Mouse (Mus musculus) myocyte (in vitro differentiated cells): ENCODE measurements around the gene Pacrg. TPM values are rescaled to one million over a fixed set of nuclear protein-coding genes. Genes with fewer than 3 reads are reported as not detected.

Source experiments
- H3K27me3 ChIP-seq: one replicate; pipeline ENCODE4 v1.6.1; 2011; ENCODE audit not compliant: control insufficient read depth, insufficient read depth, insufficient read length
- H3K36me3 ChIP-seq: one replicate; pipeline ENCODE4 v1.6.1; 2011; ENCODE audit not compliant: control insufficient read depth, insufficient read depth
- H3K4me2 ChIP-seq: one replicate; pipeline ENCODE4 v1.6.1; 2011; ENCODE audit warnings: low read depth, control low read depth
- H3K4me3 ChIP-seq: one replicate; pipeline ENCODE4 v1.5.1; 2011; ENCODE audit warnings: mild to moderate bottlenecking, control low read depth, moderate library complexity
- H3K79me2 ChIP-seq: one replicate; pipeline ENCODE4 v1.6.1; 2011; ENCODE audit not compliant: control insufficient read depth, insufficient read depth
- H3ac ChIP-seq: one replicate; pipeline ENCODE4 v1.6.1; 2011; ENCODE audit not compliant: control insufficient read depth, insufficient read length
- CEBPB ChIP-seq: IDR thresholded peaks from 2 replicates; pipeline ENCODE4 v1.6.1; 2011; ENCODE audit warnings: mild to moderate bottlenecking, moderate library complexity; ENCODE audit not compliant: poor library complexity, insufficient read depth, severe bottlenecking
- E2F4 ChIP-seq: IDR thresholded peaks from one replicate; pipeline ENCODE4 v1.6.1; 2011; ENCODE audit warnings: mild to moderate bottlenecking, control low read depth, moderate library complexity; ENCODE audit not compliant: insufficient read depth
- MAX ChIP-seq: IDR thresholded peaks from one replicate; pipeline ENCODE4 v1.6.1; 2011; ENCODE audit warnings: low read depth, mild to moderate bottlenecking, control low read depth
- MYOD1 ChIP-seq, 3 experiments: IDR thresholded peaks; one replicate each; pipeline ENCODE4 v1.6.1; 2011; ENCODE audit warnings: control low read depth in 2 of 3, low read depth in 2 of 3, mild to moderate bottlenecking in 2 of 3, moderate library complexity in 1 of 3; ENCODE audit not compliant: insufficient read length in 2 of 3, control insufficient read depth in 1 of 3
- MYOG ChIP-seq, 3 experiments: IDR thresholded peaks; one replicate each; pipeline ENCODE4 v1.6.1; 2011; ENCODE audit warnings: control low read depth in 2 of 3, low read depth in 2 of 3, mild to moderate bottlenecking in 2 of 3; ENCODE audit not compliant: insufficient read length in 2 of 3, control insufficient read depth in 1 of 3, insufficient read depth in 1 of 3
- POLR2A ChIP-seq: IDR thresholded peaks from one replicate; pipeline ENCODE4 v1.6.1; 2011; ENCODE audit warnings: low read depth, mild to moderate bottlenecking, control low read depth, moderate library complexity; ENCODE audit not compliant: insufficient read length
- POLR2AphosphoS2 ChIP-seq: IDR thresholded peaks from one replicate; pipeline ENCODE4 v1.6.1; 2011; ENCODE audit warnings: low read depth, control low read depth; ENCODE audit not compliant: insufficient read length
- REST ChIP-seq: IDR thresholded peaks from one replicate; pipeline ENCODE4 v1.6.1; 2011; ENCODE audit warnings: mild to moderate bottlenecking, control low read depth, moderate library complexity; ENCODE audit not compliant: insufficient read depth, insufficient read length
- SRF ChIP-seq: IDR thresholded peaks from one replicate; pipeline ENCODE4 v1.6.1; 2011; ENCODE audit warnings: low read depth; ENCODE audit not compliant: control insufficient read depth, insufficient read length
- TCF12 ChIP-seq: IDR thresholded peaks from one replicate; pipeline ENCODE4 v1.6.1; 2011; ENCODE audit warnings: mild to moderate bottlenecking, control low read depth; ENCODE audit not compliant: poor library complexity, insufficient read depth, severe bottlenecking
- TCF3 ChIP-seq: IDR thresholded peaks from one replicate; pipeline ENCODE4 v1.6.1; 2011; ENCODE audit warnings: low read depth, control low read depth; ENCODE audit not compliant: insufficient read length
- USF1 ChIP-seq: IDR thresholded peaks from one replicate; pipeline ENCODE4 v1.6.1; 2011; ENCODE audit warnings: low read depth, mild to moderate bottlenecking, control low read depth, moderate library complexity
- polyA plus RNA-seq: library from polyadenylated mRNA; unstranded; fragments of >200 nt; fragmentation: generic; extraction: Trizol; gene quantifications from one replicate; pipeline ENCODE4 v1.2.1, GENCODE M21; 2012; ENCODE audit warnings: missing spikeins

Pacrg gene
- polyA plus RNA-seq, 1 experiment: 0.64 TPM

DNA sequence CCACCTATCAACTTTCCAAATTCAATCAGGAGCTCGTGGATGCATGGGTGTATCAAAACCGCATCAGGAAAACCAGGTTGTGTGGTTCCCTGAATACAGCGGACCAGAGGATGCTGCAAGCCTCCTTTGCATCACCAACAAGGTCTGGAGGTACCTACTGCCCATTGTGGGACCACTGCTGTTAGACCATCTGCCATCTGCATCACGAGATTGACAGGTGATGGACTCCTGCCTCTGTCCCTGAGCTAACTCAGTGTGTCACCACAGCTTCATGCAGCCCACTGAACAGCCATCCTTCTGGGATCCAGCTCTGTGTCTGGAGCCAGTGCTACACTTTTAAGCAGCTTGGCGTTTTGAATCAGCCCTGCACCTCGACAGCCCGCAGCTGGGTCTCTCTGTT lies 318.8 kb downstream of the Pacrg start:
- H3K4me2 ChIP-seq: no peak overlapping the region
- no peak overlapping the region for H3ac ChIP-seq
- no peaks in the 10 kb centered on the region for H3K36me3 ChIP-seq
- H3K27me3 ChIP-seq: no peaks in the 10 kb centered on the region
- H3K4me3 ChIP-seq: no peak overlapping the region
- H3K79me2 ChIP-seq: no peaks in the 10 kb centered on the region
- no peak for TF ChIP-seq CEBPB
- TF ChIP-seq MYOG (IDR thresholded peaks at IDR 0.05; ENCODE audit: control insufficient read depth in 1 of 3, insufficient read depth in 1 of 3, insufficient read length in 2 of 3, low read depth in 2 of 3): no peak
- no peak for TF ChIP-seq MAX
- TF ChIP-seq USF1: no peak
- no peak for TF ChIP-seq TCF3
- TF ChIP-seq SRF: no peak
- no peak for TF ChIP-seq POLR2AphosphoS2
- no peak for TF ChIP-seq E2F4
- no peak for TF ChIP-seq POLR2A
- TF ChIP-seq TCF12: no peak
- no peak for TF ChIP-seq MYOD1 (IDR thresholded peaks at IDR 0.05; ENCODE audit: control insufficient read depth in 1 of 3, insufficient read length in 2 of 3, low read depth in 2 of 3)
- TF ChIP-seq REST: no peak

DNA sequence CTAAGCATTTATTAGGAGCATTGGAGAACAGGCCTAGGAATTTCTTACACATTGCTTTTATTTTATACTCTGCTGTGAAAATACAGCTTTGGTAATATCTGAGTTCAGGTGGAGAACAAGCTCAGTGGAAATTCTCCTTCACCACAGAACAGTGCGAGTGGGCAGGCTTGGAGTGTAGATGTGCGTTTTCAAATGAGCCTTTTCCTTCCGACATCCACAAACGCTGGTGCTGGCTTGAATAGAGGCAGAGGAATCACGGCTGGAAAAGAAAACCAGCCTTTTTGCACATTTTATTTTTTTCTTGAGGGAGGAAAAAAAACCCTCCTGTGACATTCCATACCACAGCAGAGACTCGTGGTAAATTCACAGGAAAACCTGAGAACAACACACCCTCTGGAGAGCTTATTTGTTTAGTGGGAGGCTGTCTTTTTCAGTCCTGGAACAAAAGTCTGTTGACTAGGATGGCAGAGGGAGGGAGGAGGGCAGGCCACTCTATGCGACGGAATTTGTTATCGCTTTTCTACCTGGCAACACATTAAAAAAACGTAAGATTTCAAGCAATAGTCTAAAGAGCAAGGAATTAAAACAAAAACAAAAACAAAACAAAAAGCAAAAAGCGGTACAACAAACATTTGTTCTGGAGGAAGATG lies 320.5 kb downstream of the Pacrg start:
- H3K4me2 ChIP-seq: no peak overlapping the region
- H3K27me3 ChIP-seq: no peaks in the 10 kb centered on the region
- no peaks in the 10 kb centered on the region for H3K36me3 ChIP-seq
- no peak overlapping the region for H3ac ChIP-seq
- no peak for TF ChIP-seq TCF3
- no peak for TF ChIP-seq TCF12
- TF ChIP-seq POLR2AphosphoS2: no peak
- TF ChIP-seq USF1: no peak
- TF ChIP-seq POLR2A: no peak
- no peak for TF ChIP-seq MAX
- no peak for TF ChIP-seq SRF
- TF ChIP-seq REST: no peak
- TF ChIP-seq MYOG (IDR thresholded peaks at IDR 0.05; ENCODE audit: control insufficient read depth in 1 of 3, insufficient read depth in 1 of 3, insufficient read length in 2 of 3, low read depth in 2 of 3): no peak
- TF ChIP-seq CEBPB: no peak
- no peak for TF ChIP-seq E2F4
- TF ChIP-seq MYOD1 (IDR thresholded peaks at IDR 0.05; ENCODE audit: control insufficient read depth in 1 of 3, insufficient read length in 2 of 3, low read depth in 2 of 3): no peak
- no peaks in the 10 kb centered on the region for H3K79me2 ChIP-seq
- H3K4me3 ChIP-seq: no peak overlapping the region

DNA sequence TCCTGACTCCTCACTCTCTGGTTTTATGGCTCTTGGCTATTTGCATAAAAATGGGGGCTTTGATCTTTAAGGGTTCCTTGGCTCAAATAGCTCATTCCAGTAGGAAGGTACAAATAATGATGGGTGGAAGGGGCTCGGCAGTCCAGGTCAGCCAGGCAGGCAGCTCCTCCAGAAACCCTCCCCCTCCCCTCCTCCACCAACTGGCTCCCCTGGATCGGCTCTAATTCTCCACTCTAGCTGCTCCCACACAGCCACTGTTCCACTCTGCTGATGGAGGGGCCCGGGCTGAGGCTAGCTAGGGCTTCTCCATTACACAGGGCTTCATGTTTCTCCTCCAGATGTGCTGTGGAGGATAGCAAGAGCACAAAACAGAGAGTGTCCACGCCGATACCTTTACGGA lies 325.3 kb downstream of the Pacrg start:
- Histone ChIP-seq H3K27me3 (no peaks in the 10 kb centered on the region), H3K4me3 (no peak overlapping the region), H3K4me2 (no peak overlapping the region), H3K36me3 (no peaks in the 10 kb centered on the region), H3K79me2 (no peaks in the 10 kb centered on the region), H3ac (no peak overlapping the region)
- TF ChIP-seq E2F4 (no peak), REST (no peak), CEBPB (no peak), TCF12 (no peak)

DNA sequence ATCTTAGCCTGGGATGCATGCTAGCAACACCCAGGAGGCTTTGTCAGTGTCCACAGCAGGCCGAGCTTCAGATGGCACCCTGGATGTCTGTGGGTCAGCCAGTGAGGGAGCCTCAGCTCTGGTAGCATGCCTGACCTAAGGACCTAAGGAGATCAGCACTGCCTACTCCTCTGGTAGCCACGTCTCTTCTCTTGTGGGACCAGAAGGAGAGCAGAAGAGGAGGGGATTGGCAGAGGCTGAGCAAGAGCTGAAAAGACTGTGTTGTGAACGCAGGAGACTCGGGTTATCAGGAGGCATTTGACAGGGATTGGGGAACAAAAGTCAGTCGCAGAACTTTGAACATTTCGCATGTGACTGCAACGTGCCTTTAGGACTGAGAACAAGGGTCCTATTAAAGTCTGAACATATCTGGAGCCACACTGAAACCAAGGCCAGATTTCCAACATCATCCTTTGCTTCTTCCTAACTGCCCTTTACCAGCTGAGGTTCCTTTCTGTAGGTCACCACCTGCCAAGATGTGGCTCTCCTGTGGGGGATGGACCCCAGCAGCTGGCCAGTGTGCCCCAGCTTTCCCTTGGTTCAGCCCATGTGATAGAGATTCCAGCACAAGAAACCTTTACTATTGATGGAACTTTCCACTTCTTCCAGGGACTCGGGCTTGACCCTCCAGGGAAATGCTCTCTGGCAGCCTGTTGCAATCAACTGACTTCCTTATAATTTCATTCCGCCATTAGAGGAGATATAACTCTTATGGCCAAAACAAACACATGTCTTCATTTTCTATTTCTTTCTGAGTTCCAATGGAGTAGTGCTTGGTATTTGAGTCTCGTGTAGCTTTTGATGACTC lies 329.0 kb downstream of the Pacrg start:
- H3K27me3 ChIP-seq: no peaks in the 10 kb centered on the region
- H3ac ChIP-seq: no peak overlapping the region
- no peak for TF ChIP-seq USF1
- no peak overlapping the region for H3K4me3 ChIP-seq
- H3K79me2 ChIP-seq: no peaks in the 10 kb centered on the region
- H3K36me3 ChIP-seq: no peaks in the 10 kb centered on the region
- no peak overlapping the region for H3K4me2 ChIP-seq

DNA sequence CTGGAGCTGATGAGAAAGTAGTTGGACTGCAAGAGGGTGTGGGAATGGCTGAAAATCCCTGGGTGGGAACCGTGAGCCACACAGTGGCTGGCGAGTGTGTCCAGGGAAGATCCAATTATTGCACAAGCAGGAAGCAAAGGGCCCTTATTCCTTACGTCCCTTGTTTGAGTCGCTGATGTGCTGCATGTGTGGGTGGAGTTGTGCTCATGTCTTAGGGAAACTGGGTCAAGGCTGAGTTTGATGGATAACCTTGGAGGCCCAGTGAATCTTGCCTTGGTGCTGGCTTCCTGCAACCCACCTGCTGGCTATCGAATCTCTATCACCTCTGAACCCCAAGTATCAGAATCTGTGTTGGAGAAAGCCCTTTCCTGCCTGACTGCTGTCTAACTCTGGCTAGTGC lies 329.6 kb downstream of the Pacrg start:
- Histone ChIP-seq H3K27me3 (no peaks in the 10 kb centered on the region), H3K4me3 (no peak overlapping the region), H3K79me2 (no peaks in the 10 kb centered on the region), H3K4me2 (no peak overlapping the region), H3ac (no peak overlapping the region), H3K36me3 (no peaks in the 10 kb centered on the region)
- no peak for TF ChIP-seq SRF
- no peak for TF ChIP-seq CEBPB
- TF ChIP-seq TCF12: no peak
- no peak for TF ChIP-seq MAX
